Mouse (Mus musculus) spleen, adult 12 weeks (tissue): Measurements from ENCODE around the gene Ccdc85a.
"Not testable (repeated sequence)": the region's sequence is repeated elsewhere in the genome, so short reads cannot be mapped to it uniquely, and the experiment has no call there.

Experiments
- DNase-seq: peaks from one replicate; pipeline ENCODE4 v3.0.0; 2022; ENCODE audit warnings: low spot score

The Ccdc85a gene

DNA sequence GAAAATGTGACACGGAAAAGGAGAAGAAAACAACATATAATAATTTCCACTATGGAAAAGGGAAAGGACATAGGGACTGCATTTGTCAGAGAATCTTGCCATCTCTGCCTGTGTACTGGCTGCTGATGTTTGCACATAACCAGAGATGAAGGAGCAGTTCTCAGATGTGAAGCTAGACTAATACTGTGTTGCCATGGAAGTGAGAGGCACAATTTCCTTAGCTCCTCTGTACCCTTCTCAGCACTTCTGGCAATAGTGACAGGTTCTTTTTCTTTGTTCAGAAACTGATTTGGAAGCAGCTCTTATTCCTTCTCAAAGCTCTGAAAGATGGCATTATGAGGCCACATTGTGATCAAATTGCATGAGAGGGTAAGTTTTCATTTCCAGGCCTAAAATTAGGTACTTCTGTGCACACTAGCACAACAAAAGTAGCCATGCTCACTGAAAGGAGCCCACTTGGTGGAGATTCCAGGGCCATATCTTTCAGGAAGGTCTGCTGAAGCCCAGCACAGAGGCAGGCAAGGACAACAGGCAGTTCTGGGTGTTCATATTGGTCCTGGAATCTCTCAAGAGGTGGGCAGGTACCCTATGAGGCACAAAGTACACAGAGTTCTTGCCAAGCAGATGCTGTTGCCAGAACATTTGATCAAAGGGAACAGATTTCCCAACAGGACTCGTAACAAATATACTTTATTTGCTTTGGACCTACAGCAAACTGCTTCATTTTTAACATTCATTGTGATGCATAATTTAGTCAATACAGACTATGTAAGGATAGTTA lies 161.5 kb downstream of the Ccdc85a start:
- DNase-seq = no peak

DNA sequence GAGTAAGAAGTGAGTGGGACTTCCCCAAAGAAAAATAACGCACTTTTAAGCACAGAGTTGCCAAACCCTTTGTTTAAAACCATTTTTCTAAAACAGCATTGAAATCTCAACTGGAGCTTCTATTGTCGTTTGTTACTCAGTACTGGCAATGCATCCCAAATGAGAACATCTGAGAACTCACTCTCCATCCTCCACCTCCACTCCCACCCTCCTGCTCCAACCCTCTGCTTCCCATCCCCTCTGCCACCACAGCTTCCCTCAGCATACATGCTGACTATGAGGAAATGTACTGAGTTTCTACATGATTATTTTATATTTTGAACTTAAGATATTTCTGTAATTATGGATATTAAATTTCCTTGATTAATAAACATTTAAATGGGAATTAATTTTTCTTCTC lies 168.3 kb downstream of the Ccdc85a start:
- DNase-seq = no peak

DNA sequence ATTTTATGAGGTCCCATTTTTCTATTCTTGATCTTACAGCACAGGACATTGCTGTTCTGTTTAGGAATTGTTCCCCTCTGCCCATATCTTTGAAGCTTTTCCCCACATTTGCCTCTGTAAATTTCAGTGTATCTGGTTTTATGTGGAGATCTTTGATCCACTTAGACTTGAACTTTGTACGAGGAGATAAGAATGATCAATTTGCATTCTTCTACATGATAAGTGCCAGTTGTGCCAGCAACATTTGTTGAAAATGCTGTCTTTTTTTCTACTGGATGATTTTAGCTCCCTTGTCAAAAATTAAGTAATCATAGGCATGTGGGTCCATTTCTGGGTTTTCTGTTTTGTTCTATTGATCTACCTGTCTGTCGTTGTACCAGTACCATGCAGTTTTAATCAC lies 174.2 kb downstream of the Ccdc85a start:
- not testable (repeated sequence) for DNase-seq

DNA sequence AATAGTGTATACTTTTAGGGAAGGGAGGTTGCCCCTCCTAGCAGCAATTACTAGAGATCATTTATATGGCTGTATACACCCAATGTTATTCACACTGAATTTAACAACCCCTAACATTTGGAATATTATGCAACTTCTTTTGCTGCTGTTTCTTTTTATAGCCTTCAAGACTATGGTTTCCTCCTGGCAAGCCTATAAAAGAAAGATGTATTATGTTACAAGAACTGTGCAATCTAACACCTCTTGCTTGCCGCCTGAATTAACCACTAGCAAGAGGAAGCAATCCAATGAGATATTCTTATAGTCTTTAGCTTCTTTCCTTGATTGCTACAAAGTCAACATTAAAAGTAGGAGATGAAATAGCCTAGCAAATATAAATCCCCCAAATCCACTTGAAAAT lies 187.0 kb downstream of the Ccdc85a start:
- no peak for DNase-seq

DNA sequence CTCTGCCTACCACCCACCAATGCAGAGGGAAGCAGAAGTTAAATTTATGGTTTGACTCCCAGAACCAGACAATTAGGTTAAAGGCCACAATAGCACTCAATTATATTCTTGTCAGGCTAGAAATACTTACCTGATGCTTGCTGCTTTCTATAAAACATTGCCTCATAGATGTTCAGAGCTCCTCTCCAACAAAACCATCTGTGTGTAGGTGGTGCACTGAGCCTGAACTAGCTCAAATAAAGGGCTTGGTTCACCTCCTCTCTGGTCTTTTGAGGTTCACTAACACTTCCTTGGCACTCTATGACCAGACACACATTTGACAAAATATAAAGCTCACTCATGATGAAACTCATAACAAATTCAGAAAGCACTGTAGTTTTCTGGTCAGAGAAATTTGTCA lies 208.2 kb downstream of the Ccdc85a start:
- no peak for DNase-seq

DNA sequence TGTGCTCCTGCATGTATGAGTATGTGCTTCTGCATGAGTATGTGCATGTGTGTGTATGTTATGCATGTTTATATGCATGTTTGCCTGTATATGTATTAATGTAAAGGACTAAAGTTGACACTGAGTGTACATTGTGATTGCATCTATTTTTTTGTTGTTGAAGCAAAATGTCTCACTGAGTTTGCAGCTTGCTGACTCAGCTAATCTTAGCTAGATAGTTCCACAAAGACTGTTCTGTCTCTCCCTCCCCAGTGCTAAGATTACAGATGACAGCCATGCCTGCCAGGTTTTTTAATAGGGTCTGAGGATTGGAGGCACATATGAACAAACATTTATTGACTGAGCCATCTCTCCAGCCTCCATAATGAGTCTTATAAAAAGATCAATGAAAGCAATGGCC lies 209.5 kb downstream of the Ccdc85a start:
- no peak for DNase-seq

DNA sequence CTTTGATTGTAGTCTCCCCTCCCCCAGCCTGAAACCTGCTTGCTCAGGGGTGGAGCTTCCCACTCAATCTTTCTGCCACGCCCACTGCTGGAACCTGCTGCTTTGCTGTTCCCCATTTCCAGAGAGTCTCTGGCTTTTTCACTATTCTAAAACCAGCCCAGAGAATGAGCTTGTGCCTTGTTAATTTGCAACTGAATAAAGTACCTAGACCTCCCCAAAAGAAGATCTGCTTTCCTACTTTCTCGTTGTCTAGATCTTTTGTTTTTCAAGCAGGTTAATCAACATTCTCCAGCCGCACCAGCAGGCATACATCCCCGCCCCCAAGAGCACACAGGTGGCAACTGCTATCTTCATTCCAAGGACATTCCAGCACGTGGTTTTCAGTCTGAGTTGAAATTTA lies 212.7 kb downstream of the Ccdc85a start:
- not testable (repeated sequence) for DNase-seq

DNA sequence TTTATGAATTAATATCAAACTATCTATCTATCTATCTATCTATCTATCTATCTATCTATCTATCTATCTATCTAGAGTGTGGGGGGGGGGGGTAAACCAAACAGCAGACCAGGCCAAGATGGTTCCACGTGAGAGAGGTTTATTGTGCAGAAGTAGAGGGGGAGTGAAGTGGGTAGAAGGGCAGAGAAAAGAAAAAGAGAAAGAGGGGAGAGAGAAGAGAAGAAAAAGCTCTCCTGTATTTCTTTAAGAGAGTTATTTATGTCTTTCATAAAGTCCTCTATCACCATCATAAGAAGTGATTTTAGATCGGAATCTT lies 218.2 kb downstream of the Ccdc85a start:
- DNase-seq = no peak

DNA sequence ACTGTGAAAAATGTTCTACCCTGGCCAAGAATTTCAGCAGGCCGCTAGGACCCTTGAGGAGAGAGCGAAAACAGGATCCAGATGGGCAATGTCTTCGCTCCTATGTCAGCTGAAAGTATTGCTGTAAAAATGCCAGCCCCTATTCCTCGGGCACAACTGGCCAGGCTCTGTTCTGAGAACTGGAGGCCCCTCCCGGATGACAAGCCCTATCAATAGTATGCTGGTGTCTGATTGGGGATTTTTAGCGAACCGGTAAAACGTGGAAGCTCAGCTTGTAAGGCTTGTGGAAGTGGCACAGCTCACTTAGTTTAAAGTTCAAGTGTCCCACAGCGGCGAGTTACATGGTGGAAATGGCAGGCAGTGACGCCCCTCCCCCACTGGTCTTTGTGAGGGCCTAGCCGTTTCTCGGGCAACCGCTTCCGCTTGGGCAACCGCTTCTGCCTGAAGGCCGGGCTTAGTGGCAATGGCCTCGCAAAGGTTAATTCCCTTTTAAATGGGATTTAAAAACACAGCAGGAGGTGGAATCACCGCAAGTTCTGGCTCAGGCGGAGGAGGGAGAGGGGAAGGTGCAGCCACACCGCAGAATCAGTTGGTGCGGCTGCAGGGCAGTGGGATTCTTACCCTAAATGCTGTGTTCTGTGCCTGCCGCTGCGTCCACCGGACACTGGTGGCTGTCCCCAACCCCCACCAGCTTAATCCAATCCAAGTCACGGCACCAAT lies 218.8 kb downstream of the Ccdc85a start:
- DNase-seq = no peak

DNA sequence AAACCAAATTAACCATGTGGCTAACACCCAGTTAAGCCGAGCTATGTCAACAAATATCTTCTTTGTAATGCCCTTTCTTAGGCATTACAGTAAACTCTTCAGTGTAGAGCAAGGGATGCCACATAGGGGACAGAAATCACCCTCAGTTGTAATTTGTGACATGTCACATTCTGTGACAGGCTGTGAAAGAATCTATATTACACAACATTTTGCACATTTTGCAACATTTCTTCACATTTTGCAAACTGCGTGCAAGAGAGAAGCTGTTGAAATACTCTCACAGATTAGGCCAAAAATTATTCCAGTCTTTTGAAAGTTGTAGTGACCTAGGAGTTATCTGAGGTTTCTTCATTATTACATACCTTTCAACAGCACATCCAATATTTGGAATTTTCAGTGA lies 240.7 kb downstream of the Ccdc85a start:
- DNase-seq = no peak

DNA sequence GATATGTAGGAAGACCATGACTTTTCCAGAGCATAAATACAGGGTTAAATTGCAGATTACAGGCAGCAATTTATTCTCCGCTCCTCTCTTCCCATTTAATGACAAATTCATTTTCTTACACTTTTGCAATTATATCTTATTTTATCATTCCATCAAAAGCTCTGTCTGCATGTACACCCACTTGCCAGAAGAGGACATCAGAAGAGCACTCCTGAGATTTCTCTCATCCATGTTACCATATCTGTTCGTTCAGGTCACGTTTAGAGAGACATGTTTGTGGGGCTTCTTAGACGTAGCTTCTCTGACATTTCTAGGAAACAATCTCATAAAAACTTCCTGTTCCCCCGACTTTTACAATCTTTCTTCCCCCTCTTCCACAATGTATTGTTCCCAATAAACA lies 242.2 kb downstream of the Ccdc85a start:
- no peak for DNase-seq

DNA sequence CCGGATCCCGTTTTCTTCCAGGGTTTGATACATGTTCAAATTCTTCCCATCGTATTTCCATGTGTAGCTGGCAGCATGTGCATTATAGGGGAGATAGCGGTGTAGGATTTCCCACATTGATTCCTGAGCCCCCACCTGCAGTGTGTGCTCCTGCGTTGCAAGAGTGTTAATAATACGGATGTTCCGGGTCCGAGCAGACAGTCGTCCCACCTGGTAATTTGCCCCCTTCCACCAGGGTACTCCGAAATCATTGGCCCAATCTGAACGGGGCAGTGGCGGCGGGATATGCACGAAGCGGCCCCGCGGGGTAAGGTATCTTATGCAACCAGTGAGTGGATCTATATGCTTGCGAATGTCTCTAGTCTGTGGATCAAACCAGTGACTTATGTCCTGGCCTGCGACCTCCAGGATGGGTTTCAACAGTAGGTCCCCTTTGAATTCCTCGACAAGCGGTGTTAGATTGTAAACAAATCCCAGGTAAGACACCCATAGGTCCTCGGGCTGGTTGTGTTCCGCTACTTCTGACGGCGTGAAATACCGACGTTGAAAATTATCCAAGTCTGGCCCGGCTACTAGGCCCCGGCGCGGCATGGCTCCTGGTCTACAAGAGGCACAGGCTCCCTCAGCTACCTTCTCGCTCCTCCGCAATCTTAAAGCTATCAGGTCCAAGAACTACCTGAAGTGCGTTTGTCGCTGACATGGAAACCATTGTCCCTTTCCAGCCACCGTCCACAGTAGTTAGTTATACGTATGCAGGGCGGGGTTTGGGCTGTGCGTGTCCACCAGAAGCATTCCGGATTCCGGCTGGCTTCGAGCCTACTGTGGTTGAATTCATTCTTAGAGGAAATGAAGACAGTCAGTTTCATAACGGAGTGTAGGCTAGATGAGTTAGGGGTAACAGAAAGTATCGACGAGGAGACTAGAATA lies 244.6 kb downstream of the Ccdc85a start, which contains the start of gene Gm6685:
Gene Gm6685, minus strand, starts transcription at position 644 of the 927 bp plus-strand sequence.
- not testable (repeated sequence) for DNase-seq
